Mouse (Mus musculus) limb, embryonic 15.5 days (tissue): ENCODE data around the gene 8030474K03Rik. TPM values are rescaled to one million over a fixed set of nuclear protein-coding genes. Genes with fewer than 3 reads are reported as not detected.
"Not testable (repeated sequence)": the region's sequence is repeated elsewhere in the genome, so short reads cannot be mapped to it uniquely, and the experiment has no call there.

Source experiments
- ATAC-seq: fragments of 200-750 bp; cut with Nextera tagmentation; 2 replicates; pipeline ENCODE4 v1.8.0; 2017; ENCODE audit warnings: low read depth, moderate TSS enrichment; ENCODE audit not compliant: insufficient number of reproducible peaks, low FRiP score, low TSS enrichment
- H3K27ac ChIP-seq: fragments of 300-500 bp; sonication (generic); 2 replicates; pipeline ENCODE4 v1.5.1; 2015; ENCODE audit warnings: moderate library complexity, mild to moderate bottlenecking, inconsistent platforms
- H3K27me3 ChIP-seq: fragments of 300-500 bp; sonication (generic); 2 replicates; pipeline ENCODE4 v1.6.1; 2015; ENCODE audit warnings: inconsistent platforms
- H3K36me3 ChIP-seq: fragments of 300-500 bp; sonication (generic); 2 replicates; pipeline ENCODE4 v1.6.1; 2015; ENCODE audit warnings: inconsistent platforms
- H3K4me1 ChIP-seq: fragments of 300-500 bp; sonication (generic); 2 replicates; pipeline ENCODE4 v1.6.1; 2015; ENCODE audit warnings: inconsistent platforms
- H3K4me2 ChIP-seq: fragments of 300-500 bp; sonication (generic); 2 replicates; pipeline ENCODE4 v1.6.1; 2015; ENCODE audit warnings: mild to moderate bottlenecking, inconsistent platforms
- H3K4me3 ChIP-seq: fragments of 300-500 bp; sonication (generic); 2 replicates; pipeline ENCODE4 v1.5.1; 2015; ENCODE audit warnings: mild to moderate bottlenecking, inconsistent platforms
- H3K9ac ChIP-seq: fragments of 300-500 bp; sonication (generic); 2 replicates; pipeline ENCODE4 v1.6.1; 2015; ENCODE audit warnings: inconsistent platforms
- H3K9me3 ChIP-seq: fragments of 300-500 bp; sonication (generic); 2 replicates; pipeline ENCODE4 v1.6.1; 2016; ENCODE audit warnings: inconsistent platforms
- WGBS: fragments of 180-500 bp; shearing (Covaris S2); methylation state at CpG from one replicate; pipeline ENCODE4 v1.1.7; 2015; 5-methylcytosine and 5-hydroxymethylcytosine counted together
- polyA plus RNA-seq: library from polyadenylated mRNA; unstranded; fragments of >200 nt; fragmentation: Nextera tagmentation; extraction: Ambion mirVana; gene quantifications from 2 replicates; pipeline ENCODE4 v1.2.1, GENCODE M21; 2015

8030474K03Rik gene
- polyA plus RNA-seq, 1 experiment from 2014 or later = 0.09 TPM

- not testable (repeated sequence) for ATAC-seq, H3K4me2 ChIP-seq, H3K9ac ChIP-seq, H3K36me3 ChIP-seq, H3K9me3 ChIP-seq, H3K4me1 ChIP-seq, H3K4me3 ChIP-seq, H3K27ac ChIP-seq
- peaks cover 10% of the 10 kb centered on the region; the same call in 1 of the 2 replicates for H3K27me3 ChIP-seq
These were observed 25.5 kb downstream of the 8030474K03Rik start for GRCm38 (mm10) chrX:101819980-101820379.

- ATAC-seq = no peak
- H3K4me3 ChIP-seq = no peak overlapping the region
- no peaks in the 10 kb centered on the region for H3K36me3 ChIP-seq
- no peak overlapping the region for H3K9ac ChIP-seq
- H3K4me1 ChIP-seq = peaks cover 3% of the 10 kb centered on the region; the same call in 1 of the 2 replicates
- no peaks in the 10 kb centered on the region for H3K9me3 ChIP-seq
- WGBS = 59% methylated on average over 5 of the region's 5 CpGs
- no peak overlapping the region for H3K27ac ChIP-seq
- peaks cover 71% of the 10 kb centered on the region for H3K27me3 ChIP-seq
- no peak overlapping the region for H3K4me2 ChIP-seq
These were observed 52.8 kb downstream of the 8030474K03Rik start for GRCm38 (mm10) chrX:101847191-101847795.

Other genes with a start within 250 kb of the 8030474K03Rik start
- 143 and 144 TPM in 2 replicates for gene Ogt, start 154.6 kb upstream of the 8030474K03Rik start, polyA plus RNA-seq
- 0.22 and 0.32 TPM in 2 replicates for gene Cxcr3, start 60.4 kb upstream of the 8030474K03Rik start, polyA plus RNA-seq
- gene Gm4779, start 233 bp upstream of the 8030474K03Rik start, polyA plus RNA-seq = 0.08 and 0.19 TPM in 2 replicates
- 10.5 and 11.4 TPM in 2 replicates for gene Nhsl2, start 54.7 kb downstream of the 8030474K03Rik start, polyA plus RNA-seq